Mouse (Mus musculus) limb, embryonic 12.5 days (tissue): ENCODE data around the gene 1700011L22Rik. TPM values are rescaled to one million over a fixed set of nuclear protein-coding genes. Genes with fewer than 3 reads are reported as not detected.

Experiments
- ATAC-seq: fragments of 200-750 bp; cut with Nextera tagmentation; 2 replicates; pipeline ENCODE4 v1.8.0; 2017; ENCODE audit warnings: low read depth, moderate TSS enrichment; ENCODE audit not compliant: insufficient number of reproducible peaks, insufficient read depth, low FRiP score, low TSS enrichment
- H3K27ac ChIP-seq: fragments of 300-500 bp; sonication (generic); 2 replicates; pipeline ENCODE4 v1.5.1; 2016; ENCODE audit warnings: mild to moderate bottlenecking, moderate library complexity
- H3K27me3 ChIP-seq: fragments of 300-500 bp; sonication (generic); 2 replicates; pipeline ENCODE4 v1.6.1; 2016; ENCODE audit warnings: mild to moderate bottlenecking, moderate library complexity
- H3K36me3 ChIP-seq: fragments of 300-500 bp; sonication (generic); 2 replicates; pipeline ENCODE4 v1.6.1; 2016; ENCODE audit warnings: mild to moderate bottlenecking, moderate library complexity
- H3K4me1 ChIP-seq: fragments of 300-500 bp; sonication (generic); replicated peaks from 2 replicates; pipeline ENCODE4 v1.6.1; 2016
- H3K4me2 ChIP-seq: fragments of 300-500 bp; sonication (generic); 2 replicates; pipeline ENCODE4 v1.6.1; 2016; ENCODE audit warnings: mild to moderate bottlenecking, moderate library complexity
- H3K4me3 ChIP-seq: fragments of 300-500 bp; sonication (generic); replicated peaks from 2 replicates; pipeline ENCODE4 v1.5.1; 2016; ENCODE audit warnings: mild to moderate bottlenecking
- H3K9ac ChIP-seq: fragments of 300-500 bp; sonication (generic); replicated peaks from 2 replicates; pipeline ENCODE4 v1.6.1; 2016; ENCODE audit warnings: mild to moderate bottlenecking, moderate library complexity
- H3K9me3 ChIP-seq: fragments of 300-500 bp; sonication (generic); 2 replicates; pipeline ENCODE4 v1.6.1; 2016; ENCODE audit warnings: mild to moderate bottlenecking, moderate library complexity
- WGBS: fragments of 180-500 bp; shearing (Covaris S2); methylation state at CpG from one replicate; pipeline ENCODE4 v1.1.7; 2016; 5-methylcytosine and 5-hydroxymethylcytosine counted together
- polyA plus RNA-seq: library from polyadenylated mRNA; unstranded; fragments of >200 nt; fragmentation: Nextera tagmentation; extraction: Ambion mirVana; gene quantifications from 2 replicates; pipeline ENCODE4 v1.2.1, GENCODE M21; 2016

Gene 1700011L22Rik
- polyA plus RNA-seq, 1 experiment from 2014 or later: not detected

DNA sequence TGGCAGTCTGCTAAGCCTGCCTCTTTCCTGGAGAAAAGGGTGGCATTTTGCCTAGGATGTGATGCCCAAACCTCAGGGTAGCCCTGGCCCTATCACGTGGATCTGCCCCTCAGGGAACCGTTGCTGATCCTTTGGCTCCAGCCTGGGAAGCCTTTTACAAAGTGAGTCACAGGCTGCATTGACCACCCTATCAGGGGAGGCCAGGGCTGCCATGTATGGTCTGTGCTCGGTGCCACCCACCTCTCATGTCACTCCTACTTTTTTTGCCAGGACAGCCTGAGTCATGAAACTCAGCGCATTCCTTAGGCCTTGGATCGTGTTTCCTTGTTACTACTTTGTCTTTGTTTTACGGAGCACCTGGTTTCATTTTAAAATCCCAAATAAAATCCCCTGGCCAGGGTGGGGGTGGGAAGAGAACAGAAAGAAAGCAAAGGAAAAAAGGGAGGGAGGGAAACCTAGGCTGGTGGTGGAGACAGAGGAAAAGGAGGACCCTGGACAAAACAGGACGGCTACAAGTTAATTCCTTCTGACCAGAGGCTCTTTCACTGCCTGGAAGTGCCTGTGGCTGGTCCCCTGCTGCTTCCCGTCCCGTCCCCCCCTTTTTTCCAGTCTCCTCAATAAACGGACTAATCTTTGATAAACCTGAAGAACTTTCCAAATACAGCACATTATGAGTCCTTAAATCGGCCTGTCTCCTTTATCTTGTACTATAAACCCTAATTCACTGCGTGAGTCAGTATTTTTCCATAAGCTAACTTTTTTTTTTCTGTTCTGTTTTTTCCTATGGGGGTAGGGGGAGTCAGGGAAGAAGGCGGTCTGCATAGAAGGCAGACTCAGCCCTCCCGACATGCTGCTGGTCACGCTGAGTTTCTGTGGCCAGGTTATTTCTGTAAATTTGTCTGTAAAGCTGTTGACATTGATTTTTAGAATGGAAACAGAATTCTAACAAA lies 39.4 kb downstream of the 1700011L22Rik start:
- Histone ChIP-seq H3K27ac (peak overlapping the region; percentile 100), H3K4me3 (peak overlapping the region; percentile 28), H3K36me3 (no peaks in the 10 kb centered on the region), H3K4me1 (peaks cover 60% of the 10 kb centered on the region), H3K9ac (peak overlapping the region; percentile 50; the same call in 1 of the 2 replicates), H3K9me3 (0 out of 2 replicates have a peak, but pooled peaks cover 3% of the 10 kb centered on the region), H3K4me2 (peak overlapping the region; percentile 61), H3K27me3 (no peaks in the 10 kb centered on the region)
- under 1% methylated on average over 15 of the region's 15 CpGs for WGBS
- ATAC-seq: peak; percentile 87

DNA sequence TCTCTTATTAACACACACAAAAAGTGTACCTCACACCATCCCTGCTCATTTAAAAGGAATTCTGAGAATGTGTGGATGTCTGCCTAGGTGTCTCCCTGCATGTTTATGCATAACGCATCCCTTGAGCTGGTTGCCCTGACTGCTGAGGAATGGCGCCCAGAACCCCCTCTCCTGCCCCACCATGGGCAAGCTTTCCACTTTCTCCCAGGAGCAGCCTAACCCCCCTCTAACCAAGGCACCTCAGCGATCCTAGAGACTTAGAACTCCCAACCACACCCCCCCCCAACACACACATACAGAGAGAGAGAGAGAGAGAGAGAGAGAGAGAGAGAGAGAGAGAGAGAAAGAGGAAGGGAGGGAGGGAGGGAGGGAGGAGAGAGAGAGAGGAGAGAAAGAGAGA lies 40.2 kb downstream of the 1700011L22Rik start:
- no peak for ATAC-seq
- Histone ChIP-seq H3K4me1 (peaks cover 60% of the 10 kb centered on the region), H3K4me2 (peak overlapping the region; percentile 61), H3K9me3 (0 out of 2 replicates have a peak, but pooled peaks cover 3% of the 10 kb centered on the region), H3K9ac (no peak overlapping the region), H3K27me3 (no peaks in the 10 kb centered on the region), H3K36me3 (no peaks in the 10 kb centered on the region), H3K4me3 (no peak overlapping the region), H3K27ac (peak overlapping the region; percentile 100)
- WGBS: 35% methylated on average over 3 of the region's 3 CpGs

DNA sequence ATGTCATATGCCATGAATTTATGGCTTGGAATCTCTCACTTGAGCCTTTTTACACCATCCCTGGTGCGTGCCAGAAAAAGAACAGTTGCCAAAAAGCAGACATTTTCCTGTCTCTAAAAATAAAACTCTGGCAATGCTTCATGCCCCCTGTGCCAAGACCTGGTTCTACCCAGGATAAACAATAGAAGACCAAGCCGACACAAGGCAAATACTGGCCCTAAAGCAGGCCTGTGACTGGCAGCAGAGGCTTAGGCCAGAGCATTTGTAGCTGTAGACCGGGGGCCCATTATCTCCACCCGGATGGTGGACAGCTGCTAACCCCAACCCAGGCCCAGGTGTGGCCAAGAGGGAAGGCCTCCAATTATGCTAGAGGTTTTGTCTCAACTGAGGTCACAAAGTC lies 41.5 kb downstream of the 1700011L22Rik start:
- 70% methylated on average over 4 of the region's 4 CpGs for WGBS
- no peak overlapping the region for H3K4me2 ChIP-seq
- peak overlapping the region; percentile 100 for H3K27ac ChIP-seq
- H3K4me1 ChIP-seq: peaks cover 67% of the 10 kb centered on the region
- no peaks in the 10 kb centered on the region for H3K36me3 ChIP-seq
- H3K9me3 ChIP-seq: 0 out of 2 replicates have a peak, but pooled peaks cover 3% of the 10 kb centered on the region
- H3K27me3 ChIP-seq: no peaks in the 10 kb centered on the region
- no peak overlapping the region for H3K9ac ChIP-seq
- ATAC-seq: no peak
- H3K4me3 ChIP-seq: no peak overlapping the region

DNA sequence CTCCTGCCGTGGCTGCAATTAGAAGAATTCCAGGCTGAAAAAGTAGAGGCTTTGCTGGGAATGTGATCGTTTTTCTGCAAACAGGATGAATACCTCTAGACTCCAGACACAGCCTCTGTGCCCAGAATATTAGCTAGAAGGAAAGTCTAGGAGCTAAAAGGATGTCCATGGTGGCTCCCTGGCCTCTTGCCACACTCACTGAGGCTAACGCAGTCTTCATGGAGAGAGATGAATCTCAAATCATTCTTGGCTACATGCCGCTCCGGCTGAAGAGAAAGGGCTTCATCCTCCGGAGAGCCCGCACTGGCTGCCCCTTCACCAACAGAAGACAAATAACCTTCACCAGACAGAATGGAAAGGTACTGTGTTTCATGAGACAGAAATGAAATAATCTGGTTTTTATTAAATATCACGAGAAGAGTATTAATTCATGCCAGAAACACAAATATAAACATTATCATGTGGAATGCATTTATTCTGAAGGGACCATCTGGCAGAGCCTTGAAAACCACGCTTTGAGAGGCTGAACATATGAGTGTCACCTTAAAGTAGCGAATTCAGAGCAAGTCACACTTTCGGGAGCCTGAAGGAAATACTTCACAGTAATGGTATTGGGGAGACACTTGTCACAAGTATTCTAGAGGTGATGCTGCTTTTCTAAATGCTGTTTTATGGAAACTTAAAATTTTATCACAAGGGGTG lies 46.8 kb downstream of the 1700011L22Rik start:
- no peaks in the 10 kb centered on the region for H3K36me3 ChIP-seq
- H3K4me2 ChIP-seq: no peak overlapping the region
- WGBS: 62% methylated on average over 11 of the region's 11 CpGs
- H3K27ac ChIP-seq: peak overlapping the region; percentile 66
- 0 out of 2 replicates have a peak, but pooled peaks cover 3% of the 10 kb centered on the region for H3K9me3 ChIP-seq
- no peak overlapping the region for H3K4me3 ChIP-seq
- ATAC-seq: no peak
- H3K4me1 ChIP-seq: peaks cover 24% of the 10 kb centered on the region
- no peaks in the 10 kb centered on the region for H3K27me3 ChIP-seq
- H3K9ac ChIP-seq: no peak overlapping the region

DNA sequence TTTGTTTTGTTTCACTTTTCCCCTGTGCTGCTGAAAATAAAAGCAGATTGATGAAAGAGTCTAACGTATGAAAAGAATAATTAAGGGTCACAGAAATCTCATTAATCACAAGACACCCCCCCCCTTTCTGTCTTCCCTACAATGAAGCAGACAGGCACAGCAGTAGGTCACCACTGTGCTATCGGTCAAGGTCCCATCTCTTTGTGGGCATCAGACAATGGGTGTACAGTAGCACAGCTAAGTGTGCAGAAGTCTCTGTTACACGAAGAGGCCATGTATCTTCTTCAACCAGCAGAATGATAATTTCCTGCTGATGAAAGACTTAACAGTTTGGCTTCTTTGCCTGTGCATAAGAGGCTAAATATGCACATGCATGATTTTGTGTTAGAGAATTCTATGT lies 49.7 kb downstream of the 1700011L22Rik start:
- H3K9ac ChIP-seq: no peak overlapping the region
- no peak overlapping the region for H3K4me2 ChIP-seq
- no peak overlapping the region for H3K27ac ChIP-seq
- H3K36me3 ChIP-seq: peaks cover 7% of the 10 kb centered on the region; the same call in 1 of the 2 replicates
- no peak for ATAC-seq
- 87% methylated on average over 3 of the region's 3 CpGs for WGBS
- peaks cover 16% of the 10 kb centered on the region for H3K4me1 ChIP-seq
- no peak overlapping the region for H3K4me3 ChIP-seq
- no peaks in the 10 kb centered on the region for H3K9me3 ChIP-seq
- H3K27me3 ChIP-seq: no peaks in the 10 kb centered on the region

DNA sequence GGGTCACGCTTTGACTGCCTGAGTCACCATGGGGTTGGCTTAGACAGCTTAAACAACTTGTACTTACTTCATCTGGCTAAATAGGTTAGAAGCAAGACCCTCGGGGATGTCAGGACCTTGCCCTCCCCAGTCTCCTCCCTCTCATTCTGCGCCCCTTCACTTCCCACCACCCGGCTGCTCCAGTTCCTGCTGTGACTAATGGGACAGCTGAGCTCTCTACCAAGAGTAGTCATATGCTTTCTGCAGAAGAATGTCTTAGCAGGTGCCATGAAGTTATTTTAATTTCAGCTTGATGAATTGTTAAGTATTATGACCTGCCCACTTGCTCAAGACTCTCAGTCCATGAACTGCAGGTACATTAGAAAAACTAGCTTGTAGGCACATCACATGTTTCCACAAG lies 51.9 kb downstream of the 1700011L22Rik start:
- H3K4me1 ChIP-seq: peaks cover 7% of the 10 kb centered on the region
- H3K27ac ChIP-seq: no peak overlapping the region
- H3K36me3 ChIP-seq: peaks cover 18% of the 10 kb centered on the region
- H3K9ac ChIP-seq: no peak overlapping the region
- H3K4me2 ChIP-seq: no peak overlapping the region
- no peaks in the 10 kb centered on the region for H3K9me3 ChIP-seq
- ATAC-seq: no peak
- H3K27me3 ChIP-seq: no peaks in the 10 kb centered on the region
- H3K4me3 ChIP-seq: no peak overlapping the region
- 78% methylated on average over 4 of the region's 4 CpGs for WGBS

DNA sequence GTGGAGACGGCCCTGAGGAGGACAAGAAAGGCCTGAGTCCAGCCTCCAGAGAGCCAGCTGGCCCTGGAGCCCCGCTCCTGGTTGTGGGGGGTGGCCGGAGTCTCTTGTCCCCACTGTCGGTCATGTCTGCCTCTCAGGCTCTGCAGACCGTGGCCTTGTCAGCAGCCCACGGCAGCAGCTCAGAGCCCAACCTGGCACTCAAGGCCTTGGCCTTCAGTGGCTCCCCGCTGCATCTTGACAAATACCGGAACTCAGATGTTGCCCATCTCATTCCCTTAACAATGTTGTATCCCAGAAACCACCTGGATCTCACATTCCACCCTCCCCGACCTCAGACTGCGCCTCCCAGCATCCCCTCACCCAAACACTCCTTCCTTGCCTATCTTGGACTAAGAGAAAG lies 58.3 kb downstream of the 1700011L22Rik start:
- H3K27me3 ChIP-seq: no peaks in the 10 kb centered on the region
- H3K4me1 ChIP-seq: no peaks in the 10 kb centered on the region
- no peak overlapping the region for H3K27ac ChIP-seq
- no peak overlapping the region for H3K9ac ChIP-seq
- no peaks in the 10 kb centered on the region for H3K9me3 ChIP-seq
- H3K4me3 ChIP-seq: no peak overlapping the region
- no peak for ATAC-seq
- 96% methylated on average over 10 of the region's 10 CpGs for WGBS
- H3K4me2 ChIP-seq: no peak overlapping the region
- H3K36me3 ChIP-seq: peaks cover 82% of the 10 kb centered on the region

DNA sequence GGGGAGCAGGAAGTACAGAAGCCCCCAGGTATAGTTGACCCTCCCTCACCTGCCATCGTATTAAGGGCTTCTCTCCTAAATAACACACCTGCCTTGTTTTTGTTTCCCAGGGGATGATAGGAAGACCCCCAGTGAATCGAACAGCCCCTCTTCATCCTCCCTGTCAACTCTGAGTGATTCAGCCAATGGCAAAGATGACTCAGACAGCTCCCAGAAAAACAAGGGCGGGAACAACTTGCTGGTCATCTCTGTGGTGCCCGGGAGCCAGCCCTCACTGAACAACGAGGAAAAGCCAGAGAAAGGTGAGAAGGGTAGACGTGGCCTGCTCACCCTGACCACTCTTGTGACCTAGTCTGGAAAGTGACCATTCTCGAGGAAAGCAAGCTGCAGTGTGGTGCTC lies 62.9 kb downstream of the 1700011L22Rik start:
- no peaks in the 10 kb centered on the region for H3K27me3 ChIP-seq
- 82% methylated on average over 7 of the region's 7 CpGs for WGBS
- no peaks in the 10 kb centered on the region for H3K4me1 ChIP-seq

DNA sequence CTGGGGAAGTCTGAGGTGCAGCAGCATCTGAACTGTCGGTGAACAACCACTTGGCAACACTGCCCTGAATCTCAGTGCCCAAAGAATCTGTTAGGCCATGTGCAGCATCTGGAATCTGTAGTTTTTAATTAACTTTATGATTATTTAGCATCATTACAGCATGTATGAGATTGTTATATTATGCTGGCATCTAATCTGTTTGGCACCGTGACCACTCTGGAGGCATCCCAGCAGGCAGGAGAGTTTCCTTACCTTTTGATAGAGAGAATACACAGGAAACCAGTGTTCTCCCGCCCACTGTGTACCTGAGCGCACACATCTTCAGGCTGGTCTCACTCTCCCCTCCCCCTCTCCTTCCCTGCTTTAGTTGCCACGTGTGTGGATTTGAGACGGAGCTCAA lies 68.7 kb downstream of the 1700011L22Rik start:
- Histone ChIP-seq H3K36me3 (peaks cover 89% of the 10 kb centered on the region), H3K4me3 (no peak overlapping the region), H3K9ac (no peak overlapping the region), H3K9me3 (no peaks in the 10 kb centered on the region), H3K4me2 (no peak overlapping the region), H3K27me3 (no peaks in the 10 kb centered on the region), H3K27ac (no peak overlapping the region), H3K4me1 (no peaks in the 10 kb centered on the region)
- 84% methylated on average over 6 of the region's 6 CpGs for WGBS
- no peak for ATAC-seq

More for the DNA sequence above, 62.9 kb downstream of the 1700011L22Rik start:
- Histone ChIP-seq H3K36me3 (peaks cover 100% of the 10 kb centered on the region), H3K9ac (no peak overlapping the region), H3K4me2 (no peak overlapping the region), H3K27ac (no peak overlapping the region), H3K9me3 (no peaks in the 10 kb centered on the region), H3K4me3 (no peak overlapping the region)
- no peak for ATAC-seq

DNA sequence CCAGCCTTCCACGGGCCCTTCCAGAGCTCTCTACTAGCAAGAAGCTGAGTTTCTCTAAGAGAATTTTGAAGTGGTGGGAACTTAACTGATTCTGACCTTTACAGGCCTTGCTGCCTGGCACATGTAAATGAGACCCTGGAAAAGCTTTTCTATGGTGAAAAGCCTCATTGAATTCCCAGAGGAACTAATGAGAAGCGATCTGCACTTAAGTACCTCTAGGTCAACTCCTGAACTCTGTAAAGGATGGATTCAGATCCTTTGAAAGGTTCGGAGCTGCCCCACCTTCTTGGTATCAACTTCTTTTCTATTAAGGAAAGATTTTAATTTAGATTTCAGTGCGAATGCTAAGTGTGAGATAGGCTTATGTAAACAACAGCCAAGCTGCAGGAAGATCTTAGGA lies 72.4 kb downstream of the 1700011L22Rik start:
- Histone ChIP-seq H3K4me2 (no peak overlapping the region), H3K27ac (no peak overlapping the region), H3K9ac (no peak overlapping the region), H3K9me3 (no peaks in the 10 kb centered on the region), H3K27me3 (no peaks in the 10 kb centered on the region), H3K36me3 (peaks cover 58% of the 10 kb centered on the region), H3K4me3 (no peak overlapping the region), H3K4me1 (no peaks in the 10 kb centered on the region)
- ATAC-seq: no peak
- 78% methylated on average over 4 of the region's 4 CpGs for WGBS

DNA sequence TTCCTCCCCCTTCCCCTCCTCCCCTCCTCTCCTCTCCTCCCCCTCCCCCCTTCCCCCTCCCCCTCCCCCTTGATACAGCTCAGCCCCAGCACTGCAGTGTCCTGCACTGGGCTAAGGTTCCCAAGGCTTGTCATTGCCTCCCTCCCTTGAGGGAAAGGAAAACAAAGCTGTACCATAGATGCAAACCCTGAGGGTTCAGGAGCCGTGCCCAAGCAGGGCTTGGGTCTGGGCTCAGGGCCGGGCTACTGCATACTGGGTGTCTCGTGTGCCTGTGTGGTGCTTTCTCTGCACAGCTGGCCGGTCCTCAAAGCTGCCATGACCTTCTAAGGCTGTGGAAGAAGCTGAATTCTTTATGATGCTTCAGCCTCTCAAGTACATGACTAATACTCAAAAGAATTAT lies 74.8 kb downstream of the 1700011L22Rik start:
- Histone ChIP-seq H3K27ac (no peak overlapping the region), H3K4me1 (no peaks in the 10 kb centered on the region), H3K4me2 (no peak overlapping the region), H3K9ac (no peak overlapping the region), H3K27me3 (no peaks in the 10 kb centered on the region), H3K9me3 (no peaks in the 10 kb centered on the region), H3K36me3 (peaks cover 39% of the 10 kb centered on the region), H3K4me3 (no peak overlapping the region)
- 80% methylated on average over 4 of the region's 4 CpGs for WGBS
- ATAC-seq: no peak
